14 mouse cellular contexts compared by ENCODE assay signal in the genomic region with DNA sequence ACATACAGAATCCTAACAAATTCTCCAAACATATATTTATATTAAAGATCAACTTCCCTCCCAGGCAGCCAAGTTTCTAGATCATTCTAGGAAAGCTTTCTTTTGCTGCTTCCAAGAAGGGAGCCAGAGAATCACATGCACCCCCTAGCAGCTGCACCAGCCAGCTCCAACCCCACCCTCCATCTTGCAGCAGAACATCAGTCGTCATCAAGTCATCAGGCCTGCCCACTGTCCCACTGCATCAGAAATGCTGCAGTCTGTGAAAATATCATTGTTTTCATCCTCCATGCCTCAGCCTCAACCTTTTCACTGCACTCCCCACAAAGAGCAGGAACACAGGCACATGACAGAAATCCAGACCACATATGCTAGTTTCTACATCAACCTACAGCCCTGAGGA.
DNase-seq lines count a peak whose midpoint lies in the region; ATAC-seq and TF ChIP-seq lines count a peak whose summit lies in the region.
"Had no signal": no experiment of that assay in that cellular context is flagged by ENCODE, and none has a peak within 500 bp of the region (broad histone marks: within the 10 kb centered on the region; RNA-seq: fewer than 3 reads in every experiment).

No protein-coding gene starts in this region.

- WGBS in hindbrain, embryonic 12.5 days: 33% methylated on average over 1 of the region's 1 CpGs
- WGBS in midbrain, embryonic 16.5 days: 16% methylated on average over 1 of the region's 1 CpGs

- TF ChIP-seq CTCF in cortical plate, adult 2 months (IDR thresholded peaks at IDR 0.05; ENCODE audit: extremely low read depth, insufficient read depth, low read length): no peak

- intact Hi-C loops in heart, postnatal 36 days (cut with DNase I): no loop called here

- peaks cover 36% of the 10 kb centered on the region for H3K27me3 ChIP-seq in hindbrain, embryonic 12.5 days
- no peaks in the 10 kb centered on the region; the same call in 1 of the 2 replicates for H3K27me3 ChIP-seq in midbrain, embryonic 16.5 days (ENCODE audit: control insufficient read depth, insufficient read depth, low read depth, low read length)

- peak overlapping the region; percentile 43 for H3K4me3 ChIP-seq in cortical plate, adult 2 months (ENCODE audit: insufficient read depth, low read length)
- peak overlapping the region; percentile 35 for H3K4me3 ChIP-seq in hindbrain, embryonic 12.5 days
- H3K4me3 ChIP-seq in midbrain, embryonic 16.5 days (ENCODE audit: low read depth, low read length): peak overlapping the region; percentile 44

- H3K9ac ChIP-seq in hindbrain, embryonic 12.5 days: peak overlapping the region; percentile 43; the same call in 1 of the 2 replicates
- H3K9ac ChIP-seq in midbrain, embryonic 16.5 days (ENCODE audit: low read depth, low read length): peak overlapping the region; percentile 52; the same call in 1 of the 2 replicates
- H3K9ac ChIP-seq: liver, embryonic 14.5 days had no signal

- no peak for ATAC-seq in hindbrain, embryonic 12.5 days (ENCODE audit: low FRiP score)
- ATAC-seq in midbrain, embryonic 16.5 days: peak; percentile 39; the same call in 1 of the 2 replicates

- H3K9me3 ChIP-seq in hindbrain, embryonic 12.5 days (replicated peaks): no peaks in the 10 kb centered on the region
- no peaks in the 10 kb centered on the region for H3K9me3 ChIP-seq in midbrain, embryonic 16.5 days (replicated peaks; ENCODE audit: control insufficient read depth, low read length, poor library complexity, severe bottlenecking)

- DNase-seq in cerebellum, adult 11-12 months: peak; percentile 16
- DNase-seq in cerebellum, adult 8-10 months: no peak
- no peak for DNase-seq in spleen, adult 18-20 months
- DNase-seq in heart, postnatal 36 days: no peak
- DNase-seq in urinary bladder, postnatal 4 days (ENCODE audit: low spot score in 2 of 2): no peak
- DNase-seq: embryo, embryonic 11 days; heart, postnatal 10 days; kidney, adult 2 months; lung, postnatal 36 days had no signal

- H3K36me3 ChIP-seq in hindbrain, embryonic 12.5 days: 0 out of 2 replicates have a peak, but pooled peaks cover 7% of the 10 kb centered on the region
- no peaks in the 10 kb centered on the region for H3K36me3 ChIP-seq in midbrain, embryonic 16.5 days (ENCODE audit: control insufficient read depth, insufficient read depth, low read length)

- TF ChIP-seq POLR2A in cortical plate, adult 2 months (IDR thresholded peaks at IDR 0.05; ENCODE audit: extremely low read depth, insufficient read depth, low read length): no peak

- no peak overlapping the region for H3K27ac ChIP-seq in cortical plate, adult 2 months (ENCODE audit: insufficient read depth, low read length)
- peak overlapping the region; percentile 90 for H3K27ac ChIP-seq in hindbrain, embryonic 12.5 days
- H3K27ac ChIP-seq in midbrain, embryonic 16.5 days (ENCODE audit: low read length): peak overlapping the region; percentile 94
- H3K27ac ChIP-seq: liver, embryonic 14.5 days; stomach, postnatal 0 days had no signal

- H3K4me2 ChIP-seq in hindbrain, embryonic 12.5 days (replicated peaks): peak overlapping the region; percentile 51
- H3K4me2 ChIP-seq in midbrain, embryonic 16.5 days (ENCODE audit: low read length): peak overlapping the region; percentile 62

- H3K4me1 ChIP-seq in cortical plate, adult 2 months (ENCODE audit: control insufficient read depth, insufficient read depth, low read length): no peaks in the 10 kb centered on the region
- H3K4me1 ChIP-seq in hindbrain, embryonic 12.5 days: no peaks in the 10 kb centered on the region
- H3K4me1 ChIP-seq in midbrain, embryonic 16.5 days (ENCODE audit: control insufficient read depth, insufficient read depth, low read length): peaks cover 10% of the 10 kb centered on the region
